Mouse (Mus musculus) C2C12 (cell line): ENCODE measurements around the gene Syt9.

Experiments used
- CEBPB ChIP-seq: IDR thresholded peaks from one replicate; pipeline ENCODE4 v1.6.1; 2011; ENCODE audit warnings: low read depth, mild to moderate bottlenecking, control low read depth, moderate library complexity
- CTCF ChIP-seq: IDR thresholded peaks from one replicate; pipeline ENCODE4 v1.5.1; 2011; ENCODE audit not compliant: control insufficient read depth, insufficient read depth, insufficient read length
- FOSL1 ChIP-seq: IDR thresholded peaks from one replicate; pipeline ENCODE4 v1.8.0; 2011; ENCODE audit warnings: mild to moderate bottlenecking, low read length; ENCODE audit not compliant: poor library complexity, insufficient read depth, severe bottlenecking
- MAX ChIP-seq: IDR thresholded peaks from one replicate; pipeline ENCODE4 v1.6.1; 2011; ENCODE audit warnings: mild to moderate bottlenecking, control low read depth
- MYOD1 ChIP-seq: IDR thresholded peaks from one replicate; pipeline ENCODE4 v1.6.1; 2011; ENCODE audit warnings: low read depth; ENCODE audit not compliant: control insufficient read depth, insufficient read length
- MYOG ChIP-seq: IDR thresholded peaks from one replicate; pipeline ENCODE4 v1.6.1; 2011; ENCODE audit not compliant: control insufficient read depth, insufficient read length; ENCODE audit errors: extremely low read depth
- USF1 ChIP-seq: IDR thresholded peaks from one replicate; pipeline ENCODE4 v1.6.1; 2011; ENCODE audit warnings: low read depth, mild to moderate bottlenecking, control low read depth, moderate library complexity

GRCm38 (mm10) chr7:107561584-107561983 is 191.1 kb downstream of the Syt9 start:
- no peak for TF ChIP-seq USF1
- TF ChIP-seq CTCF = no peak
- no peak for TF ChIP-seq MYOG
- no peak for TF ChIP-seq MYOD1
- TF ChIP-seq CEBPB = no peak
- no peak for TF ChIP-seq MAX
- no peak for TF ChIP-seq FOSL1
